Mouse (Mus musculus) E14TG2a.4 (cell line): ENCODE data around the gene Rbm15b.

Experiments used
- H3K27me3 ChIP-seq: 2 replicates; pipeline ENCODE4 v1.6.1; 2014; ENCODE audit warnings: low read length, control low read depth; ENCODE audit not compliant: insufficient read depth
- H3K36me3 ChIP-seq: 2 replicates; pipeline ENCODE4 v1.6.1; 2014; ENCODE audit warnings: low read length, control low read depth; ENCODE audit not compliant: insufficient read depth
- H3K4me1 ChIP-seq: replicated peaks from 2 replicates; pipeline ENCODE4 v1.6.1; 2014; ENCODE audit warnings: low read depth, low read length, control low read depth
- H3K4me3 ChIP-seq: replicated peaks from 2 replicates; pipeline ENCODE4 v1.5.1; 2014; ENCODE audit warnings: mild to moderate bottlenecking, low read length
- H3K9me3 ChIP-seq: 2 replicates; pipeline ENCODE4 v1.6.1; 2014; ENCODE audit warnings: low read length, control low read depth
- CTCF ChIP-seq: conservative IDR thresholded peaks from 2 replicates; pipeline ENCODE4 v1.5.1; 2014; ENCODE audit warnings: low read length
- NANOG ChIP-seq: IDR thresholded peaks from 2 replicates; pipeline ENCODE4 v1.6.1; 2014; ENCODE audit warnings: borderline replicate concordance, low read length, mixed read lengths
- POU5F1 ChIP-seq: IDR thresholded peaks from 2 replicates; pipeline ENCODE4 v1.6.1; 2014; ENCODE audit warnings: low read length, borderline replicate concordance

Rbm15b gene

GRCm38 (mm10) chr9:106886828-106887702, at the start of gene Rbm15b:
Gene Rbm15b (minus strand): TSS chr9:106887428.
- peaks cover 75% of the 10 kb centered on the region for H3K4me1 ChIP-seq
- no peak for TF ChIP-seq CTCF
- TF ChIP-seq POU5F1 = no peak
- no peak for TF ChIP-seq NANOG
- H3K4me3 ChIP-seq = peak within 1 kb of the TSS; percentile 88
- no peaks in the 10 kb centered on the region for H3K9me3 ChIP-seq
- H3K36me3 ChIP-seq = peaks cover 73% of the 10 kb centered on the region
- peaks cover 14% of the 10 kb centered on the region for H3K27me3 ChIP-seq

- Histone ChIP-seq H3K27me3 (no peaks in the 10 kb centered on the region), H3K36me3 (no peaks in the 10 kb centered on the region), H3K4me1 (no peaks in the 10 kb centered on the region), H3K4me3 (no peak overlapping the region), H3K9me3 (no peaks in the 10 kb centered on the region)
- TF ChIP-seq NANOG (no peak), CTCF (no peak), POU5F1 (no peak)
These were observed 47.8 kb upstream of the Rbm15b start for GRCm38 (mm10) chr9:106934998-106935397.

- H3K27me3 ChIP-seq = no peaks in the 10 kb centered on the region
- no peak for TF ChIP-seq POU5F1
- no peak for TF ChIP-seq CTCF
- no peak for TF ChIP-seq NANOG
These were observed 27.6 kb upstream of the Rbm15b start for GRCm38 (mm10) chr9:106914878-106915277.

GRCm38 (mm10) chr9:106913759-106914158, 26.5 kb upstream of the Rbm15b start:
- TF ChIP-seq NANOG = no peak
- no peak for TF ChIP-seq CTCF
- no peak for TF ChIP-seq POU5F1
- Histone ChIP-seq H3K4me3 (no peak overlapping the region), H3K36me3 (no peaks in the 10 kb centered on the region), H3K9me3 (no peaks in the 10 kb centered on the region), H3K4me1 (no peaks in the 10 kb centered on the region), H3K27me3 (no peaks in the 10 kb centered on the region)

More at GRCm38 (mm10) chr9:106914878-106915277, 27.6 kb upstream of the Rbm15b start:
- Histone ChIP-seq H3K4me3 (no peak overlapping the region), H3K4me1 (no peaks in the 10 kb centered on the region), H3K36me3 (no peaks in the 10 kb centered on the region), H3K9me3 (no peaks in the 10 kb centered on the region)

- H3K36me3 ChIP-seq = no peaks in the 10 kb centered on the region
- H3K4me3 ChIP-seq = no peak overlapping the region
- TF ChIP-seq POU5F1 (no peak), NANOG (no peak), CTCF (no peak)
- no peaks in the 10 kb centered on the region for H3K9me3 ChIP-seq
- H3K4me1 ChIP-seq = no peaks in the 10 kb centered on the region
- no peaks in the 10 kb centered on the region for H3K27me3 ChIP-seq
These were observed 24.4 kb upstream of the Rbm15b start for GRCm38 (mm10) chr9:106911624-106912023.

- Histone ChIP-seq H3K4me3 (no peak overlapping the region), H3K36me3 (no peaks in the 10 kb centered on the region), H3K9me3 (no peaks in the 10 kb centered on the region), H3K4me1 (no peaks in the 10 kb centered on the region), H3K27me3 (no peaks in the 10 kb centered on the region)
- no peak for TF ChIP-seq POU5F1
These were observed 21.5 kb upstream of the Rbm15b start for GRCm38 (mm10) chr9:106908715-106909114.

DNA sequence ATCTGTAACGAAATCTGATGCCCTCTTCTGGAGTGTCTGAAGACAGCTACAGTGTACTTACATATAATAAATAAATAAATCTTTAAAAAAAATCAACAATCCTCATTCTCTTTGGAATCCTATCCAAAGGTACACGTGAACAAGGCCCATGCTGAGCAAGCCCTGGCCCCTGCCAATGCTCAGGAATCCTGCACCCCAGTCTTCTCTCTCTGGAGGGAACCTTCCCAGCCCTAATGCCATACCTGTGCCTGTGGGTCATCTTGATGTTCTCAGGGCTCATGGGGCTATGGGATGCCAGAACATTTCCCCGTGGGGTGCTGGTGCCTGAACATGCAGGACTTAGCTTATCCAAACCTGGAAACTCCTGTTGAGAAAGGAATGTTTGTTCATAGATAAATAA, 20.9 kb upstream of the Rbm15b start:
- H3K4me1 ChIP-seq = no peaks in the 10 kb centered on the region
- no peak overlapping the region for H3K4me3 ChIP-seq
- H3K27me3 ChIP-seq = no peaks in the 10 kb centered on the region
- TF ChIP-seq POU5F1 (no peak), CTCF (no peak), NANOG (no peak)
- no peaks in the 10 kb centered on the region for H3K36me3 ChIP-seq
- H3K9me3 ChIP-seq = no peaks in the 10 kb centered on the region

DNA sequence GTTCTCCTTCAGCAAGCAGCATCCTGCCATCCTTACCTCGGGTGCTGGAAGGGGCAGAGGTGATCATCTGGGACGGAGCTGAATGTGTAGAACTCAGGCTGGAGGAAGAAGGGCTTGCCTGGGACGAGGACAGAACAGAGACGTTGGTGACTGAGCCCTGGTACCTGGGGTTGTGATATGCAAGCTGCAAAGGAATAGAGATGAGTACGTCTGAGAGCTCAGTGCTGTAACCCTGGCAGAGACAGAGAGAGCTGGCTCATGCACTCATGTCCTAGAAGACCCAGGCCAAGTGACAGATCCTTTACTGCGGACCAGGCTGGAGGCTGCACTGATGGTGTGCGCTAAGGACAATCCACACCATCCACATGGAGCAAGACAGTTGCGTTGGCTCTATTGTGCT, 19.4 kb upstream of the Rbm15b start:
- Histone ChIP-seq H3K4me1 (no peaks in the 10 kb centered on the region), H3K27me3 (peaks cover 1% of the 10 kb centered on the region; the same call in 1 of the 2 replicates), H3K36me3 (no peaks in the 10 kb centered on the region), H3K9me3 (no peaks in the 10 kb centered on the region), H3K4me3 (no peak overlapping the region)
- TF ChIP-seq POU5F1 (no peak), NANOG (no peak), CTCF (no peak)
